Mouse (Mus musculus): ENCODE data around the gene Morn1.

The Morn1 gene

GRCm38 (mm10) chr4:155188803-155189202 is 102.4 kb downstream of the Morn1 start:
- no peak for DNase-seq (ENCODE audit: low read depth, low spot score)

- no peak for DNase-seq (ENCODE audit: low read depth, low spot score)
Measured at GRCm38 (mm10) chr4:155189711-155190139, 103.3 kb downstream of the Morn1 start.

- no peak for DNase-seq (ENCODE audit: low read depth, low spot score)
Measured at GRCm38 (mm10) chr4:155190275-155190674, 103.9 kb downstream of the Morn1 start.
